Mouse (Mus musculus) heart, postnatal 0 days (tissue): ENCODE measurements around the gene Gsk3a.

Source experiments
- CTCF ChIP-seq: IDR thresholded peaks from 2 replicates; pipeline ENCODE4 v1.5.1; 2016; ENCODE audit warnings: antibody characterized with exemption, control low read depth, low read depth
- EP300 ChIP-seq: IDR thresholded peaks from 2 replicates; pipeline ENCODE4 v1.6.1; 2016; ENCODE audit warnings: antibody characterized with exemption, low read depth

- TF ChIP-seq CTCF (peak; percentile 74), EP300 (peak; percentile 13)
Observed at GRCm38 (mm10) chr7:25238829-25239623, 1.4 kb upstream of the Gsk3a start.
